ENCODE assay signal across 27 mouse cellular contexts in the genomic region with DNA sequence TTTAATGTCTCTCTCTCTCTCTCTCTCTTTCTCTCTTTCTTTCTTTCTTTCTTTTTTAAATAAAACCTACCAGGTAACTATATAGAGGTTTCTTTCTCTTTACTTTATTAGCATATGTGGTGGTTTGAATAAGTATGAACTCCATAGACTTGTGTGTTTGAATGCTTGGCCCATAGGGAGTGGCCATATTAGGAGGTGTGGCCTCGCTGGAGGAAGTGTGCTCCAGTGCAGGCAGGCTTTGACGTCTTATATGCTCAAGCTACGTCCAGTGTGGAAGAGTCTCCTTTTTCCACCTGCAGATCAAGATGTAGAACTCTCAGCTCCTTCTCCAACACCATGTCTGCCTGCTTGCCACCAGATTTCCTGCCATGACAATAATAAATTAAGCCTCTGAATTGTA. TPM values are rescaled to one million over a fixed set of nuclear protein-coding genes. Genes with fewer than 3 reads are reported as not detected.
A peak's percentile ranks its signal among the peaks of the same experiment; 100 is the strongest.
DNase-seq lines count a peak whose midpoint lies in the region; ATAC-seq lines count a peak whose summit lies in the region.
"Had no signal": no experiment of that assay in that cellular context is flagged by ENCODE, and none has a peak within 500 bp of the region (broad histone marks: within the 10 kb centered on the region; RNA-seq: fewer than 3 reads in every experiment).

No protein-coding gene starts in this region.

- H3K4me3 ChIP-seq in liver, embryonic 11.5 days (ENCODE audit: low read depth, low read length), result no peak overlapping the region
- no peak overlapping the region for H3K4me3 ChIP-seq in midbrain, embryonic 11.5 days (ENCODE audit: low read depth, low read length)
- H3K4me3 ChIP-seq in midbrain, embryonic 15.5 days, result no peak overlapping the region
- H3K4me3 ChIP-seq in liver, embryonic 15.5 days (replicated peaks), result no peak overlapping the region
- H3K4me3 ChIP-seq: embryonic facial prominence, embryonic 13.5 days; embryonic facial prominence, embryonic 15.5 days; forebrain, embryonic 10.5 days; forebrain, embryonic 12.5 days had no signal

- H3K27ac ChIP-seq in liver, embryonic 11.5 days (ENCODE audit: low read depth, low read length), result no peak overlapping the region
- H3K27ac ChIP-seq in midbrain, embryonic 11.5 days (ENCODE audit: low read depth, low read length), result no peak overlapping the region
- H3K27ac ChIP-seq in midbrain, embryonic 15.5 days, result no peak overlapping the region
- peak overlapping the region; percentile 77 for H3K27ac ChIP-seq in liver, embryonic 15.5 days (replicated peaks)
- H3K27ac ChIP-seq: embryonic facial prominence, embryonic 13.5 days; embryonic facial prominence, embryonic 15.5 days; forebrain, embryonic 10.5 days; forebrain, embryonic 12.5 days had no signal

- no peaks in the 10 kb centered on the region for H3K36me3 ChIP-seq in liver, embryonic 11.5 days (ENCODE audit: control insufficient read depth, insufficient read depth, low read length)
- H3K36me3 ChIP-seq in midbrain, embryonic 11.5 days (ENCODE audit: control insufficient read depth, insufficient read depth, low read length), result no peaks in the 10 kb centered on the region
- no peaks in the 10 kb centered on the region for H3K36me3 ChIP-seq in midbrain, embryonic 15.5 days (replicated peaks)
- no peaks in the 10 kb centered on the region for H3K36me3 ChIP-seq in liver, embryonic 15.5 days (replicated peaks)
- H3K36me3 ChIP-seq: embryonic facial prominence, embryonic 13.5 days; embryonic facial prominence, embryonic 15.5 days; forebrain, embryonic 10.5 days; forebrain, embryonic 12.5 days; G1E had no signal

- no peaks in the 10 kb centered on the region for H3K9me3 ChIP-seq in liver, embryonic 11.5 days (ENCODE audit: control insufficient read depth, low read length)
- no peaks in the 10 kb centered on the region for H3K9me3 ChIP-seq in midbrain, embryonic 11.5 days (ENCODE audit: control insufficient read depth, low read length)
- no peaks in the 10 kb centered on the region for H3K9me3 ChIP-seq in midbrain, embryonic 15.5 days
- H3K9me3 ChIP-seq in liver, embryonic 15.5 days (replicated peaks), result no peaks in the 10 kb centered on the region
- H3K9me3 ChIP-seq: embryonic facial prominence, embryonic 13.5 days; embryonic facial prominence, embryonic 15.5 days; forebrain, embryonic 10.5 days; forebrain, embryonic 12.5 days; G1E had no signal

- no peak overlapping the region for H3K4me2 ChIP-seq in liver, embryonic 11.5 days
- no peak overlapping the region for H3K4me2 ChIP-seq in midbrain, embryonic 11.5 days
- no peak overlapping the region for H3K4me2 ChIP-seq in midbrain, embryonic 15.5 days
- no peak overlapping the region for H3K4me2 ChIP-seq in liver, embryonic 15.5 days
- H3K4me2 ChIP-seq: embryonic facial prominence, embryonic 13.5 days; embryonic facial prominence, embryonic 15.5 days; forebrain, embryonic 12.5 days had no signal

- DNase-seq in liver, result peak; percentile 61
- DNase-seq in liver, embryonic 11.5 days (ENCODE audit: low spot score), result no peak
- DNase-seq in midbrain, embryonic 11.5 days (ENCODE audit: low spot score, missing footprints), result peak; percentile 62
- no peak for DNase-seq in thymus, postnatal 25 days
- no peak for DNase-seq in urinary bladder, adult 2 months (ENCODE audit: low spot score)
- DNase-seq: adrenal gland, adult 2 months; adrenal gland, postnatal 10 days; adrenal gland, postnatal 25 days; B cell, adult 2 months; cerebellum, adult 11 months; cerebellum, adult 18-20 months; cerebellum, adult 8-10 months; cerebellum, adult 9-11 months; cerebellum, postnatal 14 days; cerebellum, postnatal 36 days; embryo, embryonic 11 days had no signal

- H3K4me1 ChIP-seq in liver, embryonic 11.5 days (replicated peaks; ENCODE audit: control insufficient read depth, insufficient read depth, low read length), result peaks cover 40% of the 10 kb centered on the region
- H3K4me1 ChIP-seq in midbrain, embryonic 11.5 days (ENCODE audit: control insufficient read depth, insufficient read depth, low read length), result no peaks in the 10 kb centered on the region
- no peaks in the 10 kb centered on the region for H3K4me1 ChIP-seq in midbrain, embryonic 15.5 days
- H3K4me1 ChIP-seq in liver, embryonic 15.5 days (replicated peaks), result peaks cover 92% of the 10 kb centered on the region
- H3K4me1 ChIP-seq: embryonic facial prominence, embryonic 15.5 days; forebrain, embryonic 10.5 days; forebrain, embryonic 12.5 days had no signal

- 64% methylated on average over 3 of the region's 3 CpGs for WGBS in liver, embryonic 11.5 days
- WGBS in midbrain, embryonic 11.5 days, result 71% methylated on average over 3 of the region's 3 CpGs
- WGBS in midbrain, embryonic 15.5 days, result 67% methylated on average over 3 of the region's 3 CpGs
- WGBS in liver, embryonic 15.5 days (ENCODE audit: insufficient replicate concordance), result 57% methylated on average over 3 of the region's 3 CpGs

- no peak for ATAC-seq in liver, embryonic 11.5 days (replicated peaks; ENCODE audit: low FRiP score)
- no peak for ATAC-seq in midbrain, embryonic 11.5 days (ENCODE audit: low FRiP score)
- no peak for ATAC-seq in midbrain, embryonic 15.5 days (replicated peaks)
- ATAC-seq in liver, embryonic 15.5 days (ENCODE audit: insufficient read depth), result no peak
- ATAC-seq: CD4-positive, CD25-positive, alpha-beta regulatory T cell, adult 4 months; forebrain, embryonic 14.5 days; Patski had no signal

- no peak overlapping the region for H3K9ac ChIP-seq in liver, embryonic 11.5 days (ENCODE audit: low read depth, low read length)
- H3K9ac ChIP-seq in midbrain, embryonic 11.5 days (ENCODE audit: low read length), result no peak overlapping the region
- no peak overlapping the region for H3K9ac ChIP-seq in midbrain, embryonic 15.5 days
- H3K9ac ChIP-seq in liver, embryonic 15.5 days, result no peak overlapping the region
- H3K9ac ChIP-seq: embryonic facial prominence, embryonic 13.5 days; embryonic facial prominence, embryonic 15.5 days; forebrain, embryonic 12.5 days had no signal

- H3K27me3 ChIP-seq in liver, embryonic 11.5 days (replicated peaks; ENCODE audit: control insufficient read depth, insufficient read depth, low read length), result no peaks in the 10 kb centered on the region
- H3K27me3 ChIP-seq in midbrain, embryonic 11.5 days (ENCODE audit: control insufficient read depth, insufficient read depth, low read length), result no peaks in the 10 kb centered on the region
- no peaks in the 10 kb centered on the region for H3K27me3 ChIP-seq in midbrain, embryonic 15.5 days (replicated peaks)
- H3K27me3 ChIP-seq in liver, embryonic 15.5 days, result no peaks in the 10 kb centered on the region
- H3K27me3 ChIP-seq: CH12.LX; embryonic facial prominence, embryonic 13.5 days; embryonic facial prominence, embryonic 15.5 days; forebrain, embryonic 12.5 days; Patski had no signal

RNA-seq across cellular contexts. Expression of a gene that starts 14.2 kb away (rescaled TPM):
- polyA plus RNA-seq in liver, embryonic 11.5 days (2014; fragmentation: Nextera tagmentation; extraction: Ambion mirVana), result 12.6 and 17.2 TPM in 2 replicates
- polyA plus RNA-seq in midbrain, embryonic 11.5 days (2014; fragmentation: Nextera tagmentation; extraction: Ambion mirVana), result 4.0 and 5.2 TPM in 2 replicates
- polyA plus RNA-seq in midbrain, embryonic 15.5 days (2015; fragmentation: Nextera tagmentation; extraction: Ambion mirVana), result 2.3 TPM in 2 replicates
- polyA plus RNA-seq in liver, embryonic 15.5 days (2015; fragmentation: Nextera tagmentation; extraction: Ambion mirVana), result 19.9 and 21.1 TPM in 2 replicates
- polyA plus RNA-seq in urinary bladder, adult 2 months (2012; rRNA removed), result 18.3 and 20.8 TPM in 2 replicates

RNA-seq across cellular contexts. Expression of a gene that starts 14.9 kb away (rescaled TPM):
- polyA plus RNA-seq in liver, embryonic 11.5 days (2014; fragmentation: Nextera tagmentation; extraction: Ambion mirVana), result 5.0 and 6.2 TPM in 2 replicates
- polyA plus RNA-seq in midbrain, embryonic 11.5 days (2014; fragmentation: Nextera tagmentation; extraction: Ambion mirVana), result 6.6 and 6.8 TPM in 2 replicates
- 6.8 and 7.6 TPM in 2 replicates for polyA plus RNA-seq in midbrain, embryonic 15.5 days (2015; fragmentation: Nextera tagmentation; extraction: Ambion mirVana)
- 1.7 and 2.1 TPM in 2 replicates for polyA plus RNA-seq in liver, embryonic 15.5 days (2015; fragmentation: Nextera tagmentation; extraction: Ambion mirVana)
- 20.2 and 20.7 TPM in 2 replicates for polyA plus RNA-seq in urinary bladder, adult 2 months (2012; rRNA removed)

RNA-seq across cellular contexts. Expression of a gene that starts 35.3 kb away (rescaled TPM):
- 220 and 230 TPM in 2 replicates for polyA plus RNA-seq in liver, embryonic 11.5 days (2014; fragmentation: Nextera tagmentation; extraction: Ambion mirVana)
- 109 and 111 TPM in 2 replicates for polyA plus RNA-seq in midbrain, embryonic 11.5 days (2014; fragmentation: Nextera tagmentation; extraction: Ambion mirVana)
- 182 and 198 TPM in 2 replicates for polyA plus RNA-seq in midbrain, embryonic 15.5 days (2015; fragmentation: Nextera tagmentation; extraction: Ambion mirVana)
- polyA plus RNA-seq in liver, embryonic 15.5 days (2015; fragmentation: Nextera tagmentation; extraction: Ambion mirVana), result 189 and 201 TPM in 2 replicates
- polyA plus RNA-seq in urinary bladder, adult 2 months (2012; rRNA removed), result 189 and 247 TPM in 2 replicates

RNA-seq across cellular contexts. Expression of a gene that starts 36.0 kb away (rescaled TPM):
- polyA plus RNA-seq in liver, embryonic 11.5 days (2014; fragmentation: Nextera tagmentation; extraction: Ambion mirVana), result 102 and 103 TPM in 2 replicates
- 28.2 and 30.0 TPM in 2 replicates for polyA plus RNA-seq in midbrain, embryonic 11.5 days (2014; fragmentation: Nextera tagmentation; extraction: Ambion mirVana)
- polyA plus RNA-seq in midbrain, embryonic 15.5 days (2015; fragmentation: Nextera tagmentation; extraction: Ambion mirVana), result 79.0 and 81.2 TPM in 2 replicates
- 87.9 and 93.6 TPM in 2 replicates for polyA plus RNA-seq in liver, embryonic 15.5 days (2015; fragmentation: Nextera tagmentation; extraction: Ambion mirVana)
- 46.4 and 67.3 TPM in 2 replicates for polyA plus RNA-seq in urinary bladder, adult 2 months (2012; rRNA removed)

RNA-seq across cellular contexts. Expression of a gene that starts 38.6 kb away (rescaled TPM):
- 6.1 and 6.2 TPM in 2 replicates for polyA plus RNA-seq in liver, embryonic 11.5 days (2014; fragmentation: Nextera tagmentation; extraction: Ambion mirVana)
- 0.43 and 0.68 TPM in 2 replicates for polyA plus RNA-seq in midbrain, embryonic 11.5 days (2014; fragmentation: Nextera tagmentation; extraction: Ambion mirVana)
- polyA plus RNA-seq in midbrain, embryonic 15.5 days (2015; fragmentation: Nextera tagmentation; extraction: Ambion mirVana), result 0.51 and 0.75 TPM in 2 replicates
- polyA plus RNA-seq in liver, embryonic 15.5 days (2015; fragmentation: Nextera tagmentation; extraction: Ambion mirVana), result 6.8 and 7.8 TPM in 2 replicates
- polyA plus RNA-seq in urinary bladder, adult 2 months (2012; rRNA removed), result 3.4 and 4.9 TPM in 2 replicates

Comparison
In these comparisons a context has a peak if more than half of its experiments do, and no peak if none do; other contexts are left out.
1. DNase-seq: peak in liver (single experiment) and midbrain, embryonic 11.5 days (single experiment); none in liver, embryonic 11.5 days (single experiment), thymus, postnatal 25 days (single experiment) and urinary bladder, adult 2 months (single experiment).